Mouse (Mus musculus): ENCODE results near the gene Zfp385b.

DNA sequence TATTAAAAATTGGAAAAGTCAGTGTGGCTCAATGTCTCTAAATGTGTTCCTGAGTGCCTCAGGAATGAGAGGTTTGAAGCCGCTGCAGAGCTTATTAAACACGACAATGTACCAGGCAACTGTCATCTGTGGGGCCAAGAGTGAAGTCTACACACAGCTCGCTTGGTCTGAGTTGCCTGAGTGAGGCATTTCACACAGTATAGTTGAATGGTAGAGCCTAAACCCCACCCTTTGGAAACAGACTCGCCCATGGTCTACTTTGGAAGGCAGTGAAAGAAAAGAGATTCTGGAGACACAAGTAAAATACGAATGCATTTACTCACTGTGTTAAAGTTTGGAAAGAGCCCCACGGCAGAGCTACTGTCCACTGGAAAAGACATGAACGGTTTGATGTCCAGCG, 316.2 kb downstream of the Zfp385b start:
- no peak for TF ChIP-seq CTCF (IDR thresholded peaks at IDR 0.05; ENCODE audit: control insufficient read depth, insufficient read depth, low read length)
- no peak for TF ChIP-seq POLR2A (IDR thresholded peaks at IDR 0.05; ENCODE audit: borderline replicate concordance, control insufficient read depth, low read depth, low read length)
